Mouse (Mus musculus): Measurements from ENCODE around the gene Spin1. TPM values are rescaled to one million over a fixed set of nuclear protein-coding genes. Genes with fewer than 3 reads are reported as not detected.

Gene Spin1
- polyA plus RNA-seq, 1 experiment: 14.1 TPM

DNA sequence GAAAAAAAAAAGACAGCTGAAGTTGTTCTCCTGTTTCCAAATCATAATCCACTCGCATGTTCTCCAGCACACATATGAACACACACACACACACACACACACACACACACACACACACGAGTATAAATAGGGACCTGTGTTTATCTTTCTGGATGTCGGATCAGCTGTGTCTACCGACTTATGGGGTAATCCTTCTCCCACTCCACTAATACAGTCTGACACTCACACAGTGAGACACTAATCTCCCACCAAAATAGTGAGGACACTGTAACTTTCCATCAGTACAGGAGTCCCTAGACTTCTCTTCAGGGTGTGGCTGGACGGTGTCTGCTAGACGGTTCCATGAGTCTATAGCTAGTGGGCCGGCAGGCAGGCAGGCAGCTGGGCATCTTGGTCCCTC is 81.6 kb downstream of the Spin1 start:
- WGBS: 87% methylated on average over 7 of the region's 7 CpGs

GRCm38 (mm10) chr13:51184896-51185295 is 84.2 kb downstream of the Spin1 start:
- Histone ChIP-seq H3K27ac (ENCODE audit: control insufficient read depth, insufficient read depth, low read depth, low read length, poor library complexity) (no peak overlapping the region), H3K4me3 (replicated peaks; ENCODE audit: control insufficient read depth, low read depth, low read length) (no peak overlapping the region), H3K4me1 (ENCODE audit: control insufficient read depth, insufficient read depth, low read length) (no peaks in the 10 kb centered on the region)
- 79% methylated on average over 3 of the region's 3 CpGs for WGBS
- no peak for TF ChIP-seq POLR2A (IDR thresholded peaks at IDR 0.05; ENCODE audit: borderline replicate concordance, control insufficient read depth, low read depth, low read length)
- TF ChIP-seq CTCF (IDR thresholded peaks at IDR 0.05; ENCODE audit: control insufficient read depth, insufficient read depth, low read length): no peak

More for the DNA sequence above, 81.6 kb downstream of the Spin1 start:
- Histone ChIP-seq H3K27ac (ENCODE audit: control insufficient read depth, insufficient read depth, low read depth, low read length, poor library complexity) (no peak overlapping the region), H3K4me1 (ENCODE audit: control insufficient read depth, insufficient read depth, low read length) (no peaks in the 10 kb centered on the region), H3K4me3 (replicated peaks; ENCODE audit: control insufficient read depth, low read depth, low read length) (no peak overlapping the region)
- TF ChIP-seq CTCF (IDR thresholded peaks at IDR 0.05; ENCODE audit: control insufficient read depth, insufficient read depth, low read length): no peak
- no peak for TF ChIP-seq POLR2A (IDR thresholded peaks at IDR 0.05; ENCODE audit: borderline replicate concordance, control insufficient read depth, low read depth, low read length)

GRCm38 (mm10) chr13:51190336-51190735 is 89.7 kb downstream of the Spin1 start:
- H3K4me3 ChIP-seq (replicated peaks; ENCODE audit: control insufficient read depth, low read depth, low read length): no peak overlapping the region
- TF ChIP-seq POLR2A (IDR thresholded peaks at IDR 0.05; ENCODE audit: borderline replicate concordance, control insufficient read depth, low read depth, low read length) (no peak), CTCF (IDR thresholded peaks at IDR 0.05; ENCODE audit: control insufficient read depth, insufficient read depth, low read length) (0 out of 2 replicates have a peak, but pooled peaks have one; percentile 8)
- H3K27ac ChIP-seq (ENCODE audit: control insufficient read depth, insufficient read depth, low read depth, low read length, poor library complexity): no peak overlapping the region
- 50% methylated on average over 3 of the region's 3 CpGs for WGBS
- no peaks in the 10 kb centered on the region for H3K4me1 ChIP-seq (ENCODE audit: control insufficient read depth, insufficient read depth, low read length)

GRCm38 (mm10) chr13:51191416-51192140 is 90.9 kb downstream of the Spin1 start:
- no peaks in the 10 kb centered on the region for H3K4me1 ChIP-seq (ENCODE audit: control insufficient read depth, insufficient read depth, low read length)
- no peak overlapping the region for H3K27ac ChIP-seq (ENCODE audit: control insufficient read depth, insufficient read depth, low read depth, low read length, poor library complexity)
- 67% methylated on average over 6 of the region's 6 CpGs for WGBS
- H3K4me3 ChIP-seq (replicated peaks; ENCODE audit: control insufficient read depth, low read depth, low read length): no peak overlapping the region
- TF ChIP-seq CTCF (IDR thresholded peaks at IDR 0.05; ENCODE audit: control insufficient read depth, insufficient read depth, low read length): no peak
- no peak for TF ChIP-seq POLR2A (IDR thresholded peaks at IDR 0.05; ENCODE audit: borderline replicate concordance, control insufficient read depth, low read depth, low read length)

DNA sequence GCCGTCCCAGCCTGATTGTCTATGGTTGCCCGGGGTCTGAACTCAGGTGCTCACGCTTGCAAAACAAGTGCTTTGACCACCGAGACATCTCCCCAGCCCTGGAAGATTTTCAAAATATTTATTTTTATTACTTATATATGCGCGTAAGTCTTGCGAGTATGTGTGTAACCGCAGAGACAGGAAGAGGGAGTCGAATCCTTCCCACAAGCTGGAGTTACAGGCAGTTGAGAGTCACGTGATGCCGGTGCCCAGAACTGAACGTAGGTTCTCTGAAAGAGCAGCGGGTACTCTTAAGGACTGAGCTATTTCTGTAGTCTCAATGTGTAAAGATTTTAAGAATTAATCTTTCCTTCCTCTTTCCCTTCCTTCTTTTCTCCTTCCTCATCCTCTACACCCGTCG is 93.2 kb downstream of the Spin1 start:
- Histone ChIP-seq H3K4me3 (replicated peaks; ENCODE audit: control insufficient read depth, low read depth, low read length) (no peak overlapping the region), H3K4me1 (ENCODE audit: control insufficient read depth, insufficient read depth, low read length) (no peaks in the 10 kb centered on the region), H3K27ac (ENCODE audit: control insufficient read depth, insufficient read depth, low read depth, low read length, poor library complexity) (no peak overlapping the region)
- WGBS: 17% methylated on average over 15 of the region's 15 CpGs
- TF ChIP-seq CTCF (IDR thresholded peaks at IDR 0.05; ENCODE audit: control insufficient read depth, insufficient read depth, low read length): no peak

DNA sequence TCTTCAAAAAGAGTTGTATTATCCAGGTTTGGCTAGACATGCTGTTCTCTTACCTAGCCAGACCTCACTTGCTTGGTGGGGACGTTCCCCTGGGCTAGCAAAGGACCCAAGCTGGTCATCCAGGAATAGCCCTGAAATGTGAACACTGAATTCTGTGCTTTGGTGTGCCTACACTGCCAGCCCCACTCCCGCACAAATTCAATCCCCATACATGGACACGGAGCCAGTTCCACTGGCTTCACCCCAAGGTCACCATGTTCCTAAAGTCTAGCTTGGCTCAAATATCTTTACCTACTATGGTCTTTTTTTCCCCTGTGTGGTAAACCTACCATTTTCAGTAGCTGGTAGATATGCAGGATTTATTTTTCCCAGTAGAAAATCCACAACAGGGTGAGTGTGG is 97.0 kb downstream of the Spin1 start:
- H3K4me1 ChIP-seq (ENCODE audit: control insufficient read depth, insufficient read depth, low read length): no peaks in the 10 kb centered on the region
- 88% methylated on average over 3 of the region's 3 CpGs for WGBS
- no peak overlapping the region for H3K27ac ChIP-seq (ENCODE audit: control insufficient read depth, insufficient read depth, low read depth, low read length, poor library complexity)
- TF ChIP-seq CTCF (IDR thresholded peaks at IDR 0.05; ENCODE audit: control insufficient read depth, insufficient read depth, low read length) (no peak), POLR2A (IDR thresholded peaks at IDR 0.05; ENCODE audit: borderline replicate concordance, control insufficient read depth, low read depth, low read length) (no peak)
- no peak overlapping the region for H3K4me3 ChIP-seq (replicated peaks; ENCODE audit: control insufficient read depth, low read depth, low read length)

DNA sequence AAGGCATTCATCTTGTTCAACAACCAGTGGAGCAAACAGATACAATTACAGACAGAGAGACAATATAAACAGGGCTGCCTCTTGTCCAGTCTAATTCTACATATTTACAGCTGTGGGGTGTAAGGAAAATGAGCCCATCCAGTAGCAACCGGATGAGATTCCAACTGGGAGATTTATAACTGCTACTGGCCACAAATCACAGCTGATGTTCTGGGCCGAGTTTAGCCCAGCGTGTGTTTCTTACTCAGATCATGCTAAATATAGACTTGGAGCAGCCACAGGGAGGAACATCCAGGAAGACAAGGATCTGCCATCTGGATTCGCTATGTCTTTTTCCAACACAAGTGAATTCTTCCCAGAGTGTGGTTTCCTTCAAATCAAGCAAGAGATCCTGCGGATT is 97.5 kb downstream of the Spin1 start:
- WGBS: 70% methylated on average over 5 of the region's 5 CpGs
- no peaks in the 10 kb centered on the region for H3K4me1 ChIP-seq (ENCODE audit: control insufficient read depth, insufficient read depth, low read length)

More for the DNA sequence above, 97.5 kb downstream of the Spin1 start:
- Histone ChIP-seq H3K4me3 (replicated peaks; ENCODE audit: control insufficient read depth, low read depth, low read length) (no peak overlapping the region), H3K27ac (ENCODE audit: control insufficient read depth, insufficient read depth, low read depth, low read length, poor library complexity) (no peak overlapping the region)
- no peak for TF ChIP-seq CTCF (IDR thresholded peaks at IDR 0.05; ENCODE audit: control insufficient read depth, insufficient read depth, low read length)
- TF ChIP-seq POLR2A (IDR thresholded peaks at IDR 0.05; ENCODE audit: borderline replicate concordance, control insufficient read depth, low read depth, low read length): no peak

Other genes starting within 250 kb of the Spin1 start
- gene Nxnl2, start 70.1 kb downstream of the Spin1 start, polyA plus RNA-seq (2011; ENCODE audit: insufficient read depth, insufficient read length, low replicate concordance, missing spikeins): not detected in 2 replicates

Data from bone marrow, adult 2 months (tissue).